Mouse (Mus musculus) embryonic facial prominence, embryonic 13.5 days (tissue): ENCODE results near the gene Kctd12. TPM values are rescaled to one million over a fixed set of nuclear protein-coding genes. Genes with fewer than 3 reads are reported as not detected.

Experiments used
- ATAC-seq: fragments of 200-750 bp; cut with Nextera tagmentation; 2 replicates; pipeline ENCODE4 v1.8.0; 2017; ENCODE audit warnings: low read depth; ENCODE audit not compliant: insufficient number of reproducible peaks, insufficient read depth, low FRiP score, low TSS enrichment
- H3K27ac ChIP-seq: fragments of 300-500 bp; sonication (generic); 2 replicates; pipeline ENCODE4 v1.5.1; 2015; ENCODE audit warnings: moderate library complexity, mild to moderate bottlenecking, inconsistent platforms
- H3K27me3 ChIP-seq: fragments of 300-500 bp; sonication (generic); 2 replicates; pipeline ENCODE4 v1.6.1; 2015; ENCODE audit warnings: mild to moderate bottlenecking, inconsistent platforms
- H3K36me3 ChIP-seq: fragments of 300-500 bp; sonication (generic); 2 replicates; pipeline ENCODE4 v1.6.1; 2015; ENCODE audit warnings: mild to moderate bottlenecking, inconsistent platforms
- H3K4me1 ChIP-seq: fragments of 300-500 bp; sonication (generic); 2 replicates; pipeline ENCODE4 v1.6.1; 2015; ENCODE audit warnings: inconsistent platforms
- H3K4me2 ChIP-seq: fragments of 300-500 bp; sonication (generic); 2 replicates; pipeline ENCODE4 v1.6.1; 2015; ENCODE audit warnings: moderate library complexity, mild to moderate bottlenecking, inconsistent platforms
- H3K4me3 ChIP-seq: fragments of 300-500 bp; sonication (generic); 2 replicates; pipeline ENCODE4 v1.5.1; 2015; ENCODE audit warnings: mild to moderate bottlenecking, inconsistent platforms
- H3K9ac ChIP-seq: fragments of 300-500 bp; sonication (generic); 2 replicates; pipeline ENCODE4 v1.6.1; 2015; ENCODE audit warnings: mild to moderate bottlenecking, inconsistent platforms
- H3K9me3 ChIP-seq: fragments of 300-500 bp; sonication (generic); 2 replicates; pipeline ENCODE4 v1.6.1; 2016; ENCODE audit warnings: inconsistent platforms
- WGBS: fragments of 180-500 bp; shearing (Covaris S2); methylation state at CpG from one replicate; pipeline ENCODE4 v1.1.7; 2015; ENCODE audit warnings: mixed read lengths; 5-methylcytosine and 5-hydroxymethylcytosine counted together
- polyA plus RNA-seq: library from polyadenylated mRNA; unstranded; fragments of >200 nt; fragmentation: Nextera tagmentation; extraction: Ambion mirVana; gene quantifications from 2 replicates; pipeline ENCODE4 v1.2.1, GENCODE M21; 2015

Gene Kctd12
- polyA plus RNA-seq, result 34.8 and 42.7 TPM in 2 replicates

GRCm38 (mm10) chr14:102982627-102983540 lies at the start of gene Kctd12:
Gene Kctd12, minus strand, starts transcription at chr14:102982637.
- no peaks in the 10 kb centered on the region for H3K9me3 ChIP-seq
- peak; percentile 93 for ATAC-seq
- peaks cover 18% of the 10 kb centered on the region; the same call in 1 of the 2 replicates for H3K27me3 ChIP-seq
- peak within 1 kb of the TSS; percentile 93 for H3K27ac ChIP-seq
- H3K9ac ChIP-seq, result peak within 1 kb of the TSS; percentile 87
- H3K4me1 ChIP-seq, result peaks cover 11% of the 10 kb centered on the region; the same call in 1 of the 2 replicates
- H3K4me2 ChIP-seq, result peak within 1 kb of the TSS; percentile 86
- peak within 1 kb of the TSS; percentile 76 for H3K4me3 ChIP-seq
- WGBS, result 2% methylated on average over 45 of the region's 66 CpGs
- 0 out of 2 replicates have a peak, but pooled peaks cover 4% of the 10 kb centered on the region for H3K36me3 ChIP-seq

- WGBS, result 83% methylated on average over 2 of the region's 2 CpGs
- H3K9ac ChIP-seq, result no peak overlapping the region
- no peak overlapping the region for H3K4me2 ChIP-seq
- no peaks in the 10 kb centered on the region for H3K9me3 ChIP-seq
- no peak overlapping the region for H3K4me3 ChIP-seq
- no peak for ATAC-seq
- no peaks in the 10 kb centered on the region for H3K36me3 ChIP-seq
- H3K27me3 ChIP-seq, result no peaks in the 10 kb centered on the region
- H3K27ac ChIP-seq, result no peak overlapping the region
- no peaks in the 10 kb centered on the region for H3K4me1 ChIP-seq
Observed at GRCm38 (mm10) chr14:103029203-103029602, 46.8 kb upstream of the Kctd12 start.

- 0 out of 2 replicates have a peak, but pooled peaks cover 3% of the 10 kb centered on the region for H3K4me1 ChIP-seq
- no peak overlapping the region for H3K4me2 ChIP-seq
- WGBS, result 59% methylated on average over 2 of the region's 2 CpGs
- no peaks in the 10 kb centered on the region for H3K36me3 ChIP-seq
- no peak overlapping the region for H3K4me3 ChIP-seq
- no peak overlapping the region for H3K9ac ChIP-seq
- H3K27ac ChIP-seq, result no peak overlapping the region
- no peaks in the 10 kb centered on the region for H3K27me3 ChIP-seq
- no peak for ATAC-seq
- no peaks in the 10 kb centered on the region for H3K9me3 ChIP-seq
Observed at GRCm38 (mm10) chr14:103020046-103020445, 37.6 kb upstream of the Kctd12 start.

- Histone ChIP-seq H3K27ac (no peak overlapping the region), H3K4me3 (no peak overlapping the region), H3K9me3 (no peaks in the 10 kb centered on the region), H3K9ac (no peak overlapping the region), H3K4me1 (peaks cover 7% of the 10 kb centered on the region; the same call in 1 of the 2 replicates), H3K36me3 (no peaks in the 10 kb centered on the region), H3K4me2 (no peak overlapping the region), H3K27me3 (no peaks in the 10 kb centered on the region)
- ATAC-seq, result no peak
- 66% methylated on average over 5 of the region's 5 CpGs for WGBS
Observed at GRCm38 (mm10) chr14:103017009-103017408, 34.6 kb upstream of the Kctd12 start.

- no peaks in the 10 kb centered on the region for H3K27me3 ChIP-seq
- H3K9ac ChIP-seq, result no peak overlapping the region
- no peaks in the 10 kb centered on the region for H3K9me3 ChIP-seq
- no peak for ATAC-seq
- peaks cover 4% of the 10 kb centered on the region; the same call in 1 of the 2 replicates for H3K4me1 ChIP-seq
- no peak overlapping the region for H3K27ac ChIP-seq
- no peak overlapping the region for H3K4me3 ChIP-seq
- H3K36me3 ChIP-seq, result no peaks in the 10 kb centered on the region
- no peak overlapping the region; the same call in 1 of the 2 replicates for H3K4me2 ChIP-seq
- WGBS, result 24% methylated on average over 4 of the region's 4 CpGs
Observed at GRCm38 (mm10) chr14:103012563-103013150, 30.2 kb upstream of the Kctd12 start.

- Histone ChIP-seq H3K27ac (no peak overlapping the region), H3K4me1 (peaks cover 4% of the 10 kb centered on the region; the same call in 1 of the 2 replicates), H3K4me2 (no peak overlapping the region), H3K9ac (no peak overlapping the region), H3K9me3 (no peaks in the 10 kb centered on the region), H3K4me3 (no peak overlapping the region), H3K36me3 (no peaks in the 10 kb centered on the region), H3K27me3 (no peaks in the 10 kb centered on the region)
- WGBS, result 35% methylated on average over 5 of the region's 5 CpGs
- no peak for ATAC-seq
Observed at GRCm38 (mm10) chr14:103011782-103012181, 29.3 kb upstream of the Kctd12 start.

GRCm38 (mm10) chr14:103007737-103008136 lies 25.3 kb upstream of the Kctd12 start:
- H3K36me3 ChIP-seq, result no peaks in the 10 kb centered on the region
- H3K27ac ChIP-seq, result no peak overlapping the region
- no peak overlapping the region for H3K9ac ChIP-seq
- no peak for ATAC-seq
- H3K4me3 ChIP-seq, result no peak overlapping the region
- H3K4me2 ChIP-seq, result no peak overlapping the region
- 89% methylated on average over 4 of the region's 4 CpGs for WGBS
- H3K27me3 ChIP-seq, result no peaks in the 10 kb centered on the region
- H3K9me3 ChIP-seq, result no peaks in the 10 kb centered on the region
- peaks cover 2% of the 10 kb centered on the region; the same call in 1 of the 2 replicates for H3K4me1 ChIP-seq

GRCm38 (mm10) chr14:102994662-102995561 lies 12.5 kb upstream of the Kctd12 start:
- H3K27ac ChIP-seq, result no peak overlapping the region
- WGBS, result 20% methylated on average over 6 of the region's 6 CpGs
- no peak overlapping the region for H3K9ac ChIP-seq
- 0 out of 2 replicates have a peak, but pooled peaks have one; percentile 62 for ATAC-seq
- H3K4me2 ChIP-seq, result no peak overlapping the region
- H3K4me1 ChIP-seq, result peaks cover 4% of the 10 kb centered on the region; the same call in 1 of the 2 replicates
- no peaks in the 10 kb centered on the region for H3K9me3 ChIP-seq
- 0 out of 2 replicates have a peak, but pooled peaks cover 6% of the 10 kb centered on the region for H3K27me3 ChIP-seq
- no peaks in the 10 kb centered on the region for H3K36me3 ChIP-seq
- no peak overlapping the region for H3K4me3 ChIP-seq

GRCm38 (mm10) chr14:102990765-102991164 lies 8.3 kb upstream of the Kctd12 start:
- no peaks in the 10 kb centered on the region for H3K36me3 ChIP-seq
- no peak for ATAC-seq
- H3K9ac ChIP-seq, result no peak overlapping the region

GRCm38 (mm10) chr14:102989866-102990265 lies 7.4 kb upstream of the Kctd12 start:
- 23% methylated on average over 5 of the region's 5 CpGs for WGBS

More at GRCm38 (mm10) chr14:102990765-102991164, 8.3 kb upstream of the Kctd12 start:
- Histone ChIP-seq H3K9me3 (no peaks in the 10 kb centered on the region), H3K4me3 (no peak overlapping the region), H3K4me1 (peaks cover 16% of the 10 kb centered on the region), H3K27me3 (0 out of 2 replicates have a peak, but pooled peaks cover 10% of the 10 kb centered on the region), H3K4me2 (no peak overlapping the region), H3K27ac (no peak overlapping the region)
- 66% methylated on average over 3 of the region's 3 CpGs for WGBS

GRCm38 (mm10) chr14:102989254-102989653 lies 6.8 kb upstream of the Kctd12 start:
- Histone ChIP-seq H3K27ac (no peak overlapping the region), H3K4me3 (no peak overlapping the region), H3K9me3 (no peaks in the 10 kb centered on the region), H3K4me2 (no peak overlapping the region), H3K9ac (no peak overlapping the region), H3K4me1 (peaks cover 16% of the 10 kb centered on the region), H3K36me3 (no peaks in the 10 kb centered on the region), H3K27me3 (0 out of 2 replicates have a peak, but pooled peaks cover 17% of the 10 kb centered on the region)
- WGBS, result 46% methylated on average over 4 of the region's 4 CpGs
- ATAC-seq, result no peak

More at GRCm38 (mm10) chr14:102989866-102990265, 7.4 kb upstream of the Kctd12 start:
- Histone ChIP-seq H3K36me3 (no peaks in the 10 kb centered on the region), H3K27ac (no peak overlapping the region), H3K9ac (no peak overlapping the region), H3K9me3 (no peaks in the 10 kb centered on the region), H3K4me1 (peaks cover 16% of the 10 kb centered on the region), H3K27me3 (0 out of 2 replicates have a peak, but pooled peaks cover 11% of the 10 kb centered on the region), H3K4me2 (no peak overlapping the region; the same call in 1 of the 2 replicates), H3K4me3 (no peak overlapping the region)
- ATAC-seq, result no peak
